Mouse (Mus musculus) E14TG2a.4 (cell line): ENCODE measurements at regions not wholly inside any gene's neighbourhood (a gene's known extent, or its start where the extent isn't known, plus 50 kb on each side); places are given as distances from the start of the nearest gene placed in this dataset.

Source experiments
- H3K27me3 ChIP-seq: 2 replicates; pipeline ENCODE4 v1.6.1; 2014; ENCODE audit warnings: low read length, control low read depth; ENCODE audit not compliant: insufficient read depth
- H3K36me3 ChIP-seq: 2 replicates; pipeline ENCODE4 v1.6.1; 2014; ENCODE audit warnings: low read length, control low read depth; ENCODE audit not compliant: insufficient read depth
- H3K4me1 ChIP-seq: replicated peaks from 2 replicates; pipeline ENCODE4 v1.6.1; 2014; ENCODE audit warnings: low read depth, low read length, control low read depth
- H3K4me3 ChIP-seq: replicated peaks from 2 replicates; pipeline ENCODE4 v1.5.1; 2014; ENCODE audit warnings: mild to moderate bottlenecking, low read length
- H3K9me3 ChIP-seq: 2 replicates; pipeline ENCODE4 v1.6.1; 2014; ENCODE audit warnings: low read length, control low read depth
- CTCF ChIP-seq: conservative IDR thresholded peaks from 2 replicates; pipeline ENCODE4 v1.5.1; 2014; ENCODE audit warnings: low read length
- NANOG ChIP-seq: IDR thresholded peaks from 2 replicates; pipeline ENCODE4 v1.6.1; 2014; ENCODE audit warnings: borderline replicate concordance, low read length, mixed read lengths
- POU5F1 ChIP-seq: IDR thresholded peaks from 2 replicates; pipeline ENCODE4 v1.6.1; 2014; ENCODE audit warnings: low read length, borderline replicate concordance

GRCm38 (mm10) chr15:87325389-87325788 is 218.7 kb upstream of the Fam19a5 start:
- no peaks in the 10 kb centered on the region; the same call in 1 of the 2 replicates for H3K9me3 ChIP-seq
- H3K27me3 ChIP-seq: 0 out of 2 replicates have a peak, but pooled peaks cover 2% of the 10 kb centered on the region
- H3K4me1 ChIP-seq: no peaks in the 10 kb centered on the region
- H3K36me3 ChIP-seq: no peaks in the 10 kb centered on the region
- H3K4me3 ChIP-seq: no peak overlapping the region
- TF ChIP-seq POU5F1 (no peak), CTCF (no peak), NANOG (no peak)

- no peaks in the 10 kb centered on the region for H3K4me1 ChIP-seq
- no peak for TF ChIP-seq CTCF
- no peak for TF ChIP-seq NANOG
- no peak for TF ChIP-seq POU5F1
- no peaks in the 10 kb centered on the region; the same call in 1 of the 2 replicates for H3K9me3 ChIP-seq
- H3K36me3 ChIP-seq: no peaks in the 10 kb centered on the region
- no peak overlapping the region for H3K4me3 ChIP-seq
- no peaks in the 10 kb centered on the region for H3K27me3 ChIP-seq
Measured at GRCm38 (mm10) chr15:87326281-87326680, 217.8 kb upstream of the Fam19a5 start.

- Histone ChIP-seq H3K36me3 (no peaks in the 10 kb centered on the region), H3K4me3 (no peak overlapping the region), H3K27me3 (no peaks in the 10 kb centered on the region), H3K9me3 (no peaks in the 10 kb centered on the region), H3K4me1 (no peaks in the 10 kb centered on the region)
- TF ChIP-seq CTCF (no peak), NANOG (no peak), POU5F1 (no peak)
Measured at GRCm38 (mm10) chr15:87332441-87332840, 211.7 kb upstream of the Fam19a5 start.

- Histone ChIP-seq H3K4me3 (no peak overlapping the region), H3K36me3 (no peaks in the 10 kb centered on the region), H3K4me1 (no peaks in the 10 kb centered on the region), H3K9me3 (no peaks in the 10 kb centered on the region), H3K27me3 (no peaks in the 10 kb centered on the region)
- TF ChIP-seq POU5F1 (no peak), NANOG (no peak), CTCF (no peak)
Measured at GRCm38 (mm10) chr15:87333527-87333926, 210.6 kb upstream of the Fam19a5 start.

- H3K36me3 ChIP-seq: no peaks in the 10 kb centered on the region
- no peak overlapping the region for H3K4me3 ChIP-seq
- no peaks in the 10 kb centered on the region for H3K9me3 ChIP-seq
Measured at GRCm38 (mm10) chr15:87334430-87334829, 209.7 kb upstream of the Fam19a5 start.

GRCm38 (mm10) chr15:87335324-87335723 is 208.8 kb upstream of the Fam19a5 start:
- no peak for TF ChIP-seq POU5F1
- no peak for TF ChIP-seq NANOG
- no peak for TF ChIP-seq CTCF
- Histone ChIP-seq H3K4me3 (no peak overlapping the region), H3K36me3 (no peaks in the 10 kb centered on the region), H3K9me3 (no peaks in the 10 kb centered on the region), H3K4me1 (no peaks in the 10 kb centered on the region), H3K27me3 (no peaks in the 10 kb centered on the region)

More at GRCm38 (mm10) chr15:87334430-87334829, 209.7 kb upstream of the Fam19a5 start:
- no peaks in the 10 kb centered on the region for H3K27me3 ChIP-seq
- H3K4me1 ChIP-seq: no peaks in the 10 kb centered on the region
- peak; percentile 92 for TF ChIP-seq CTCF
- TF ChIP-seq NANOG: no peak

GRCm38 (mm10) chr15:87335737-87336136 is 208.4 kb upstream of the Fam19a5 start:
- H3K4me3 ChIP-seq: no peak overlapping the region
- no peaks in the 10 kb centered on the region for H3K36me3 ChIP-seq
- peaks cover under 1% of the 10 kb centered on the region; the same call in 1 of the 2 replicates for H3K9me3 ChIP-seq
- TF ChIP-seq NANOG: no peak
- TF ChIP-seq CTCF: no peak
- no peak for TF ChIP-seq POU5F1
- no peaks in the 10 kb centered on the region for H3K4me1 ChIP-seq
- H3K27me3 ChIP-seq: no peaks in the 10 kb centered on the region

GRCm38 (mm10) chr15:87339904-87340303 is 204.2 kb upstream of the Fam19a5 start:
- Histone ChIP-seq H3K4me1 (peaks cover 21% of the 10 kb centered on the region), H3K27me3 (no peaks in the 10 kb centered on the region), H3K4me3 (no peak overlapping the region), H3K36me3 (no peaks in the 10 kb centered on the region), H3K9me3 (peaks cover 24% of the 10 kb centered on the region)
- no peak for TF ChIP-seq NANOG
- TF ChIP-seq CTCF: no peak
- TF ChIP-seq POU5F1: no peak

GRCm38 (mm10) chr15:87342656-87343055 is 201.4 kb upstream of the Fam19a5 start:
- Histone ChIP-seq H3K36me3 (no peaks in the 10 kb centered on the region), H3K9me3 (peaks cover 24% of the 10 kb centered on the region), H3K27me3 (no peaks in the 10 kb centered on the region), H3K4me3 (no peak overlapping the region), H3K4me1 (peaks cover 32% of the 10 kb centered on the region)
- TF ChIP-seq NANOG (no peak), POU5F1 (no peak), CTCF (no peak)
